ENCODE assay signal across 23 mouse cellular contexts in genomic region chr1:38536929-38537540, GRCm38 (mm10).
DNase-seq lines count a peak whose midpoint lies in the region; ATAC-seq lines count a peak whose summit lies in the region.
"Had no signal": no experiment of that assay in that cellular context is flagged by ENCODE, and none has a peak within 500 bp of the region (broad histone marks: within the 10 kb centered on the region; RNA-seq: fewer than 3 reads in every experiment).

No protein-coding gene starts in this region.

- H3K4me1 ChIP-seq in forebrain, embryonic 12.5 days, result peaks cover 35% of the 10 kb centered on the region
- H3K4me1 ChIP-seq in forebrain, embryonic 11.5 days (replicated peaks; ENCODE audit: control insufficient read depth, insufficient read depth, low read length), result no peaks in the 10 kb centered on the region
- peaks cover 19% of the 10 kb centered on the region; the same call in 1 of the 2 replicates for H3K4me1 ChIP-seq in midbrain, embryonic 12.5 days
- peaks cover 23% of the 10 kb centered on the region for H3K4me1 ChIP-seq in midbrain, embryonic 10.5 days
- peaks cover 22% of the 10 kb centered on the region for H3K4me1 ChIP-seq in midbrain, embryonic 14.5 days (ENCODE audit: control insufficient read depth, insufficient read depth, low read length)
- peaks cover 34% of the 10 kb centered on the region for H3K4me1 ChIP-seq in neural tube, embryonic 15.5 days
- peaks cover 15% of the 10 kb centered on the region for H3K4me1 ChIP-seq in kidney, embryonic 15.5 days
- H3K4me1 ChIP-seq: embryonic facial prominence, embryonic 15.5 days; stomach, embryonic 15.5 days had no signal

- no peak overlapping the region for H3K4me3 ChIP-seq in forebrain, embryonic 12.5 days (replicated peaks)
- H3K4me3 ChIP-seq in forebrain, embryonic 11.5 days (ENCODE audit: low read depth, low read length), result no peak overlapping the region
- H3K4me3 ChIP-seq in midbrain, embryonic 12.5 days, result no peak overlapping the region
- H3K4me3 ChIP-seq in midbrain, embryonic 10.5 days, result no peak overlapping the region
- H3K4me3 ChIP-seq in midbrain, embryonic 14.5 days (replicated peaks; ENCODE audit: low read depth, low read length), result no peak overlapping the region
- no peak overlapping the region for H3K4me3 ChIP-seq in neural tube, embryonic 15.5 days (replicated peaks)
- H3K4me3 ChIP-seq in kidney, embryonic 15.5 days (replicated peaks), result no peak overlapping the region
- H3K4me3 ChIP-seq: embryonic facial prominence, embryonic 15.5 days; stomach, embryonic 15.5 days had no signal

- no peak for DNase-seq in forebrain, embryonic 11.5 days (ENCODE audit: low spot score)
- DNase-seq in midbrain, embryonic 10.5 days (ENCODE audit: low spot score), result no peak
- peak; percentile 56 for DNase-seq in midbrain, embryonic 14.5 days
- no peak for DNase-seq in heart, adult 9 months (ENCODE audit: low spot score in 2 of 2)
- DNase-seq: adrenal gland, adult 8-10 months; cerebellum, adult 9-11 months; gastrocnemius, postnatal 10 days; heart, postnatal 36 days; kidney, adult 2 months; kidney, postnatal 14 days; liver, postnatal 0 days; thymus, adult 2 months; thymus, postnatal 4 days had no signal

- no peak overlapping the region for H3K9ac ChIP-seq in forebrain, embryonic 12.5 days
- no peak overlapping the region for H3K9ac ChIP-seq in forebrain, embryonic 11.5 days (ENCODE audit: low read length)
- no peak overlapping the region for H3K9ac ChIP-seq in midbrain, embryonic 12.5 days (replicated peaks)
- no peak overlapping the region for H3K9ac ChIP-seq in midbrain, embryonic 14.5 days (replicated peaks; ENCODE audit: low read length)
- H3K9ac ChIP-seq in neural tube, embryonic 15.5 days (replicated peaks), result no peak overlapping the region
- no peak overlapping the region for H3K9ac ChIP-seq in kidney, embryonic 15.5 days
- H3K9ac ChIP-seq: embryonic facial prominence, embryonic 15.5 days; liver, postnatal 0 days; stomach, embryonic 15.5 days had no signal

- H3K27ac ChIP-seq in forebrain, embryonic 12.5 days, result no peak overlapping the region
- H3K27ac ChIP-seq in forebrain, embryonic 11.5 days (ENCODE audit: low read depth, low read length), result no peak overlapping the region
- 0 out of 2 replicates have a peak overlapping the region, but pooled peaks have one; percentile 46 for H3K27ac ChIP-seq in midbrain, embryonic 12.5 days (replicated peaks)
- H3K27ac ChIP-seq in midbrain, embryonic 10.5 days (replicated peaks), result no peak overlapping the region
- H3K27ac ChIP-seq in midbrain, embryonic 14.5 days (replicated peaks; ENCODE audit: low read depth, low read length), result peak overlapping the region; percentile 43; the same call in 1 of the 2 replicates
- H3K27ac ChIP-seq in neural tube, embryonic 15.5 days (replicated peaks), result peak overlapping the region; percentile 42
- no peak overlapping the region for H3K27ac ChIP-seq in kidney, embryonic 15.5 days
- H3K27ac ChIP-seq: embryonic facial prominence, embryonic 15.5 days; stomach, embryonic 15.5 days had no signal

- no peaks in the 10 kb centered on the region for H3K27me3 ChIP-seq in forebrain, embryonic 12.5 days
- H3K27me3 ChIP-seq in forebrain, embryonic 11.5 days (ENCODE audit: control insufficient read depth, insufficient read depth, low read length), result no peaks in the 10 kb centered on the region
- no peaks in the 10 kb centered on the region for H3K27me3 ChIP-seq in midbrain, embryonic 12.5 days
- no peaks in the 10 kb centered on the region for H3K27me3 ChIP-seq in midbrain, embryonic 10.5 days (ENCODE audit: low read depth, poor library complexity, severe bottlenecking)
- H3K27me3 ChIP-seq in midbrain, embryonic 14.5 days (ENCODE audit: control insufficient read depth, insufficient read depth, low read length), result no peaks in the 10 kb centered on the region
- H3K27me3 ChIP-seq in neural tube, embryonic 15.5 days (replicated peaks), result no peaks in the 10 kb centered on the region
- H3K27me3 ChIP-seq in kidney, embryonic 15.5 days, result no peaks in the 10 kb centered on the region
- H3K27me3 ChIP-seq: embryonic facial prominence, embryonic 15.5 days; stomach, embryonic 15.5 days had no signal

- H3K4me2 ChIP-seq in forebrain, embryonic 12.5 days, result no peak overlapping the region
- no peak overlapping the region for H3K4me2 ChIP-seq in forebrain, embryonic 11.5 days (ENCODE audit: low read depth, low read length, severe bottlenecking)
- no peak overlapping the region for H3K4me2 ChIP-seq in midbrain, embryonic 12.5 days (replicated peaks)
- H3K4me2 ChIP-seq in midbrain, embryonic 14.5 days (ENCODE audit: low read length), result no peak overlapping the region
- no peak overlapping the region for H3K4me2 ChIP-seq in neural tube, embryonic 15.5 days
- H3K4me2 ChIP-seq in kidney, embryonic 15.5 days, result no peak overlapping the region
- H3K4me2 ChIP-seq: embryonic facial prominence, embryonic 15.5 days; liver, embryonic 11.5 days; stomach, embryonic 15.5 days had no signal

- no peaks in the 10 kb centered on the region for H3K9me3 ChIP-seq in forebrain, embryonic 12.5 days
- H3K9me3 ChIP-seq in forebrain, embryonic 11.5 days (ENCODE audit: control insufficient read depth, low read length), result no peaks in the 10 kb centered on the region
- H3K9me3 ChIP-seq in midbrain, embryonic 12.5 days, result no peaks in the 10 kb centered on the region
- H3K9me3 ChIP-seq in midbrain, embryonic 10.5 days (replicated peaks), result no peaks in the 10 kb centered on the region
- H3K9me3 ChIP-seq in midbrain, embryonic 14.5 days (ENCODE audit: control insufficient read depth, low read length), result no peaks in the 10 kb centered on the region
- H3K9me3 ChIP-seq in neural tube, embryonic 15.5 days (replicated peaks), result no peaks in the 10 kb centered on the region
- no peaks in the 10 kb centered on the region for H3K9me3 ChIP-seq in kidney, embryonic 15.5 days (replicated peaks)
- H3K9me3 ChIP-seq: embryonic facial prominence, embryonic 15.5 days; stomach, embryonic 15.5 days had no signal

- peak; percentile 30; the same call in 1 of the 2 replicates for ATAC-seq in forebrain, embryonic 12.5 days (ENCODE audit: low FRiP score)
- ATAC-seq in forebrain, embryonic 11.5 days (replicated peaks; ENCODE audit: low FRiP score), result no peak
- ATAC-seq in midbrain, embryonic 12.5 days (ENCODE audit: low FRiP score, low read depth), result no peak; the same call in 1 of the 2 replicates
- ATAC-seq in midbrain, embryonic 14.5 days (ENCODE audit: low FRiP score, low TSS enrichment), result no peak
- peak; percentile 18; the same call in 1 of the 2 replicates for ATAC-seq in neural tube, embryonic 15.5 days (ENCODE audit: low FRiP score)
- no peak for ATAC-seq in kidney, embryonic 15.5 days (replicated peaks; ENCODE audit: low FRiP score)
- ATAC-seq: activated CD4-positive, CD25-positive, alpha-beta regulatory T cell, adult 4 months; forebrain, embryonic 16.5 days; liver, postnatal 0 days; lung, postnatal 0 days had no signal

- H3K36me3 ChIP-seq in forebrain, embryonic 12.5 days (replicated peaks), result peaks cover 10% of the 10 kb centered on the region
- H3K36me3 ChIP-seq in forebrain, embryonic 11.5 days (ENCODE audit: control insufficient read depth, insufficient read depth, low read length), result no peaks in the 10 kb centered on the region
- peaks cover 8% of the 10 kb centered on the region for H3K36me3 ChIP-seq in midbrain, embryonic 12.5 days
- H3K36me3 ChIP-seq in midbrain, embryonic 10.5 days, result peaks cover 12% of the 10 kb centered on the region
- peaks cover 7% of the 10 kb centered on the region for H3K36me3 ChIP-seq in midbrain, embryonic 14.5 days (ENCODE audit: control insufficient read depth, insufficient read depth, low read length)
- peaks cover 9% of the 10 kb centered on the region for H3K36me3 ChIP-seq in neural tube, embryonic 15.5 days
- peaks cover 20% of the 10 kb centered on the region for H3K36me3 ChIP-seq in kidney, embryonic 15.5 days
- H3K36me3 ChIP-seq: stomach, embryonic 15.5 days had no signal

- 76% methylated on average over 16 of the region's 16 CpGs for WGBS in forebrain, embryonic 12.5 days
- 79% methylated on average over 16 of the region's 16 CpGs for WGBS in forebrain, embryonic 11.5 days
- 81% methylated on average over 16 of the region's 16 CpGs for WGBS in midbrain, embryonic 12.5 days
- 87% methylated on average over 16 of the region's 16 CpGs for WGBS in midbrain, embryonic 10.5 days
- WGBS in midbrain, embryonic 14.5 days, result 52% methylated on average over 16 of the region's 16 CpGs
- WGBS in neural tube, embryonic 15.5 days, result 35% methylated on average over 16 of the region's 16 CpGs
- 67% methylated on average over 16 of the region's 16 CpGs for WGBS in kidney, embryonic 15.5 days

Comparison
In these comparisons a context has a peak if more than half of its experiments do, and no peak if none do; other contexts are left out.
1. ATAC-seq: peak in forebrain, embryonic 12.5 days (single experiment) and neural tube, embryonic 15.5 days (single experiment); none in forebrain, embryonic 11.5 days (single experiment), midbrain, embryonic 12.5 days (single experiment), midbrain, embryonic 14.5 days (single experiment) and kidney, embryonic 15.5 days (single experiment).
2. H3K27ac ChIP-seq: peak in midbrain, embryonic 12.5 days (single experiment), midbrain, embryonic 14.5 days (single experiment) and neural tube, embryonic 15.5 days (single experiment); none in forebrain, embryonic 12.5 days (single experiment), forebrain, embryonic 11.5 days (single experiment), midbrain, embryonic 10.5 days (single experiment) and kidney, embryonic 15.5 days (single experiment).